Mouse (Mus musculus): ENCODE measurements around the gene Crybg1. TPM values are rescaled to one million over a fixed set of nuclear protein-coding genes. Genes with fewer than 3 reads are reported as not detected.

Crybg1 gene
- total and polyA plus RNA-seq, 3 experiments: 3.9 to 6.6 (median 5.2) TPM

DNA sequence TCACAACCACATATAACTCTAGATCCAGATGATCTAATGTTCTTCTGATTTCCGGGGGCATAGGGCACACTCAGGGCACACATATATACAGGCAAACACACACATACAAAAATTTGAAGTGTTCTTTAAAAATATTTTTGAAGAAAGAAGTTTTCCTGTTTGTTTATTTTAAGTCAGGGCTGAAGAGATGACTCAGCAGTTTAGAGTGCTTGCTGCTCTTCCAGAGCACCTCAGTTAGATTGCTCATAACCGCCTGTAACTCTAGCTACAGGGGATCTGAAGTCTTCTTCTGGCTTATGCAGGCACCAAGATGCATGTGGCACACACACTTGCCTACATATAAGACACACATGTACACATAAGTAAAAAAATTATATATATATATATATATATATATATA is 56.9 kb downstream of the Crybg1 start:
- dilution Hi-C loops (cut with MboI; ENCODE audit: extremely low pct_ligation_motif_present, extremely low pct_unique_long_range_greater_than_20kb, low sequenced_read_pairs): no loop called here

DNA sequence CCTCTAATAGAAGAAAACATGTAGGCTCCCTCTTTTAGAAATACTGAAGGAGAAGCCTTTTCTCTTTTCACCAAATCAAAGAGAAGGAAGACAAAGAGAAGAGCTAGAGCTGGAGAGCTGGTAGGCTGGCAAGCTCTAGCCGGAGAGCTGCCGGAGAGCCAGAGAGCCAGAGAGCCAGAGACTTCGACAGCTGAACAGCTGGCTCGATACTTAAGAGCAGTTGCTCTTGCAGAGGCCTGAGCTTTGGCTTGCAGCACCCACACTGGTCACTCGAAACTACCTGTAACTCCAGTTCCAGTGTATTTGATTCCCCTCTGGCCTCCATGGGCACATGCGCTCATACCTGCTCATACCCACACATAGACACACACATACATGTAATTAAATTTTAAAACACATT is 68.3 kb downstream of the Crybg1 start:
- Histone ChIP-seq H3K79me2 (replicated peaks; ENCODE audit: control insufficient read depth, extremely low read depth, insufficient read depth, poor library complexity, severe bottlenecking) (no peaks in the 10 kb centered on the region), H3K4me1 (ENCODE audit: control insufficient read depth in 1 of 2, insufficient read depth in 2 of 2) (peaks cover 0 to 5% of the 10 kb centered on the region in 2 experiments; a peak in 2 of 4 replicates), H3K9ac (ENCODE audit: insufficient read depth, low read depth) (no peak overlapping the region), H3K27ac (ENCODE audit: insufficient read depth, low read depth) (no peak overlapping the region), H3K36me3 (replicated peaks in 1 of 2; ENCODE audit: control insufficient read depth in 1 of 2, insufficient read depth in 1 of 2, low read length in 1 of 2) (no peaks in the 10 kb centered on the region), H3K9me3 (replicated peaks; ENCODE audit: low read length) (no peaks in the 10 kb centered on the region), H3K27me3 (replicated peaks) (no peaks in the 10 kb centered on the region), H3K4me3 (replicated peaks in 1 of 3; ENCODE audit: low read depth in 2 of 3, low read length in 2 of 3, poor library complexity in 1 of 3) (no peak overlapping the region), H3K4me2 (ENCODE audit: insufficient read depth, low read depth, poor library complexity, severe bottlenecking) (no peak overlapping the region)
- no peak for DNase-seq (ENCODE audit: extremely low read depth)
- dilution Hi-C loops (cut with MboI; ENCODE audit: extremely low pct_ligation_motif_present, extremely low pct_unique_long_range_greater_than_20kb, low sequenced_read_pairs): no loop called here
- no peak for TF ChIP-seq CTCF (conservative IDR thresholded peaks at IDR 0.05 in 1 of 2, IDR thresholded peaks at IDR 0.05 in 1 of 2; ENCODE audit: low read depth in 2 of 2, low read length in 2 of 2)
- TF ChIP-seq MAFK (IDR thresholded peaks at IDR 0.05; ENCODE audit: insufficient replicate concordance, low read length): no peak
- TF ChIP-seq SIN3A (IDR thresholded peaks at IDR 0.05; ENCODE audit: low read length): no peak
- TF ChIP-seq ZKSCAN1 (IDR thresholded peaks at IDR 0.05; ENCODE audit: borderline replicate concordance, low read depth, low read length): no peak
- no peak for TF ChIP-seq UBTF (IDR thresholded peaks at IDR 0.05; ENCODE audit: low read depth, low read length)
- no peak for TF ChIP-seq MEF2A (IDR thresholded peaks at IDR 0.05; ENCODE audit: borderline replicate concordance, low read depth, low read length)
- TF ChIP-seq NRF1 (IDR thresholded peaks at IDR 0.05; ENCODE audit: low read depth, low read length): no peak
- TF ChIP-seq TCF12 (IDR thresholded peaks at IDR 0.05; ENCODE audit: low read depth, low read length): no peak
- no peak for TF ChIP-seq ETS1 (conservative IDR thresholded peaks at IDR 0.05; ENCODE audit: low read depth, low read length)
- no peak for TF ChIP-seq MXI1 (IDR thresholded peaks at IDR 0.05; ENCODE audit: low read depth, low read length)
- no peak for TF ChIP-seq USF2 (conservative IDR thresholded peaks at IDR 0.05; ENCODE audit: low read depth, low read length)
- no peak for TF ChIP-seq RCOR1 (conservative IDR thresholded peaks at IDR 0.05; ENCODE audit: low read depth, low read length)
- in situ Hi-C loops (cut with MboI; ENCODE audit: low pct_ligation_motif_present, low pct_unique_long_range_greater_than_20kb, low sequenced_read_pairs): no loop called here

More for the DNA sequence above, 56.9 kb downstream of the Crybg1 start:
- Histone ChIP-seq H3K27me3 (replicated peaks) (no peaks in the 10 kb centered on the region), H3K4me2 (ENCODE audit: insufficient read depth, low read depth, poor library complexity, severe bottlenecking) (no peak overlapping the region), H3K36me3 (replicated peaks in 1 of 2; ENCODE audit: control insufficient read depth in 1 of 2, insufficient read depth in 1 of 2, low read length in 1 of 2) (no peaks in the 10 kb centered on the region), H3K4me3 (replicated peaks in 1 of 3; ENCODE audit: low read depth in 2 of 3, low read length in 2 of 3, poor library complexity in 1 of 3) (no peak overlapping the region), H3K27ac (ENCODE audit: insufficient read depth, low read depth) (no peak overlapping the region), H3K9me3 (replicated peaks; ENCODE audit: low read length) (peaks cover 12% of the 10 kb centered on the region), H3K79me2 (replicated peaks; ENCODE audit: control insufficient read depth, extremely low read depth, insufficient read depth, poor library complexity, severe bottlenecking) (no peaks in the 10 kb centered on the region), H3K9ac (ENCODE audit: insufficient read depth, low read depth) (no peak overlapping the region), H3K4me1 (ENCODE audit: control insufficient read depth in 1 of 2, insufficient read depth in 2 of 2) (no peaks in the 10 kb centered on the region)
- DNase-seq (ENCODE audit: extremely low read depth): no peak
- TF ChIP-seq MAZ (IDR thresholded peaks at IDR 0.05; ENCODE audit: low read depth, low read length) (no peak), GABPA (IDR thresholded peaks at IDR 0.05; ENCODE audit: insufficient replicate concordance, low read depth, low read length) (no peak), SIN3A (IDR thresholded peaks at IDR 0.05; ENCODE audit: low read length) (no peak), POLR2A (IDR thresholded peaks at IDR 0.05; ENCODE audit: low read depth, low read length) (no peak), MAFK (IDR thresholded peaks at IDR 0.05; ENCODE audit: insufficient replicate concordance, low read length) (peak; percentile 57; the same call in 1 of the 2 replicates), MAX (IDR thresholded peaks at IDR 0.05; ENCODE audit: low read length) (no peak)
- in situ Hi-C loops (cut with MboI; ENCODE audit: low pct_ligation_motif_present, low pct_unique_long_range_greater_than_20kb, low sequenced_read_pairs): no loop called here
